Mouse (Mus musculus) urinary bladder, adult 2 months (tissue): ENCODE measurements around the gene Npas1. TPM values are rescaled to one million over a fixed set of nuclear protein-coding genes. Genes with fewer than 3 reads are reported as not detected.

Source experiments
- DNase-seq: peaks from one replicate; pipeline ENCODE4 v3.0.0; 2022; ENCODE audit warnings: low spot score
- polyA plus RNA-seq: library from polyadenylated mRNA; depleted of rRNA; stranded (reverse); fragments of >200 nt; gene quantifications from 2 replicates; pipeline ENCODE4 v1.2.3, GENCODE M21; 2012; rRNA removed

Gene Npas1
- 0.10 TPM in 1 of 2 replicates, not detected in the other for polyA plus RNA-seq

- no peak for DNase-seq
These were observed at the start of gene Npas1 for GRCm38 (mm10) chr7:16477628-16478027. Npas1 (minus strand) TSS chr7:16477728.

GRCm38 (mm10) chr7:16525995-16526394 lies 48.5 kb upstream of the Npas1 start:
- no peak for DNase-seq

GRCm38 (mm10) chr7:16525448-16525847 lies 47.9 kb upstream of the Npas1 start:
- DNase-seq: no peak

- DNase-seq: no peak
These were observed 46.8 kb upstream of the Npas1 start for GRCm38 (mm10) chr7:16524308-16524707.

GRCm38 (mm10) chr7:16519310-16519709 lies 41.8 kb upstream of the Npas1 start:
- DNase-seq: no peak

- no peak for DNase-seq
These were observed 39.7 kb upstream of the Npas1 start for GRCm38 (mm10) chr7:16517198-16517597.

- DNase-seq: no peak
These were observed 29.8 kb upstream of the Npas1 start for GRCm38 (mm10) chr7:16507284-16507683.

GRCm38 (mm10) chr7:16505226-16505593 lies 27.7 kb upstream of the Npas1 start:
- no peak for DNase-seq

GRCm38 (mm10) chr7:16504573-16505225 lies 27.2 kb upstream of the Npas1 start:
- no peak for DNase-seq

- no peak for DNase-seq
These were observed 24.0 kb upstream of the Npas1 start for GRCm38 (mm10) chr7:16501571-16501970.

GRCm38 (mm10) chr7:16499671-16500104 lies 22.2 kb upstream of the Npas1 start:
- no peak for DNase-seq

- DNase-seq: peak; percentile 11
These were observed 18.7 kb upstream of the Npas1 start for GRCm38 (mm10) chr7:16496260-16496659.

- DNase-seq: no peak
These were observed 15.8 kb upstream of the Npas1 start for GRCm38 (mm10) chr7:16493361-16493760.

GRCm38 (mm10) chr7:16492211-16492610 lies 14.7 kb upstream of the Npas1 start:
- no peak for DNase-seq

- peak; percentile 47 for DNase-seq
These were observed 14.2 kb upstream of the Npas1 start for GRCm38 (mm10) chr7:16491759-16492158.

GRCm38 (mm10) chr7:16489948-16490347 lies 12.4 kb upstream of the Npas1 start:
- DNase-seq: no peak

- no peak for DNase-seq
These were observed 11.3 kb upstream of the Npas1 start for GRCm38 (mm10) chr7:16488816-16489215.

- no peak for DNase-seq
These were observed 933 bp downstream of the Npas1 start for GRCm38 (mm10) chr7:16476600-16476989.

- DNase-seq: no peak
These were observed 1.5 kb downstream of the Npas1 start for GRCm38 (mm10) chr7:16475764-16476599.

- no peak for DNase-seq
These were observed 2.2 kb downstream of the Npas1 start for GRCm38 (mm10) chr7:16475321-16475720.

- DNase-seq: no peak
These were observed 3.1 kb downstream of the Npas1 start for GRCm38 (mm10) chr7:16474445-16474844.

- DNase-seq: no peak
These were observed 3.7 kb downstream of the Npas1 start for GRCm38 (mm10) chr7:16473847-16474246.

- DNase-seq: no peak
These were observed 5.3 kb downstream of the Npas1 start for GRCm38 (mm10) chr7:16472116-16472709.
